ENCODE assay signal across 7 mouse cellular contexts in the genomic region with DNA sequence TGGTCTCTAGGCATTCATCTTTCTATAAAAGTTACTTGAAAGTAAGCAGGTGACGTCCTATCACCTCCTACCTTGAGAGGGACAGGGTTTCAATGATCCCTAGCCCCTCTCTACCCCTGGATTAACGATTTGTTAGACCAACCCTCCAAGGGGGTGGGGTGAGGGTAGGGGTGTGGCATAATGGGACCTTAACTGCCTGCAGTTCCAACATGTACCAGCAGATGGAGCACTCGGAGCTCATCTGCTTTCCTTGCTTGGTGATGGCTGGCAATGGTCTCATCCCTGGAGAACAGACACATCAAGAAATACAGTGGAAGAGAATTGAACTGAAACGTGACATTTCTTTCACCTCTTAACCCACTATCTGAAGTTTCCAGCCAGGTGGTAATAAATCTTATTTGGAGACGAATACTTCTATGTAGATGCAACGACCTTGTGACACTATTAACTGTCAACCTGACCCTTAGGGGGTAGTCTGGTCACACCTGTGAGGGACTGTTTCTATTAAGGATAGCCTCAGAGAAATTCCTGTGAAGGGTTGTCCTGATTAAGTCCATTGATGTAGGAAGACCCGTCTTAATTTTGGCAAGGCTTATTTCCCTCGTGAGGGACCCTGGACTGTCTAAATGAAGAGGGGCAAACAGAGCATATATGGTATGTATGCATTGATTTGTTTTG. TPM values are rescaled to one million over a fixed set of nuclear protein-coding genes. Genes with fewer than 3 reads are reported as not detected.
DNase-seq lines count a peak whose midpoint lies in the region; ATAC-seq lines count a peak whose summit lies in the region.

No protein-coding gene starts in this region.

- H3K9me3 ChIP-seq in intestine, embryonic 14.5 days (ENCODE audit: control insufficient read depth, low read length), result no peaks in the 10 kb centered on the region
- H3K9me3 ChIP-seq in midbrain, embryonic 12.5 days, result no peaks in the 10 kb centered on the region

- no peaks in the 10 kb centered on the region for H3K36me3 ChIP-seq in intestine, embryonic 14.5 days (ENCODE audit: control insufficient read depth, insufficient read depth, low read length)
- no peaks in the 10 kb centered on the region for H3K36me3 ChIP-seq in midbrain, embryonic 12.5 days

- peak; percentile 80 to 87 for DNase-seq in adrenal gland, adult 18-20 months (ENCODE audit: low spot score in 2 of 2)
- peak; percentile 94 for DNase-seq in embryo, embryonic 10.5 days (ENCODE audit: low spot score)
- DNase-seq in gastrocnemius, postnatal 25 days, result peak; percentile 64
- DNase-seq in intestine, embryonic 14.5 days (ENCODE audit: low spot score), result peak; percentile 96
- peak; percentile 76 to 84 for DNase-seq in left cerebral cortex, postnatal 10 days (ENCODE audit: extremely low spot score in 1 of 2, low spot score in 2 of 2)
- DNase-seq in skeletal muscle tissue, adult 2 months (ENCODE audit: low read depth, low spot score), result peak; percentile 68

- H3K4me1 ChIP-seq in intestine, embryonic 14.5 days (replicated peaks; ENCODE audit: control insufficient read depth, insufficient read depth, low read length), result no peaks in the 10 kb centered on the region
- H3K4me1 ChIP-seq in midbrain, embryonic 12.5 days, result 0 out of 2 replicates have a peak, but pooled peaks cover 2% of the 10 kb centered on the region

- intact Hi-C loops in left cerebral cortex, postnatal 10 days (cut with DNase I), result loop anchor here (5.0 to 10.0 kb wide), 2 partner anchors 174 to 277 kb away; a partner anchor contains a TSS

- H3K27ac ChIP-seq in intestine, embryonic 14.5 days (ENCODE audit: low read depth), result no peak overlapping the region
- H3K27ac ChIP-seq in midbrain, embryonic 12.5 days (replicated peaks), result no peak overlapping the region

- no peak overlapping the region for H3K9ac ChIP-seq in intestine, embryonic 14.5 days (ENCODE audit: low read length)
- H3K9ac ChIP-seq in midbrain, embryonic 12.5 days (replicated peaks), result no peak overlapping the region

- 36% methylated on average over 8 of the region's 8 CpGs for WGBS in intestine, embryonic 14.5 days
- WGBS in midbrain, embryonic 12.5 days, result 39% methylated on average over 8 of the region's 8 CpGs

- peak; percentile 81 for ATAC-seq in intestine, embryonic 14.5 days (replicated peaks; ENCODE audit: low FRiP score, low TSS enrichment, low read depth)
- peak; percentile 87 for ATAC-seq in midbrain, embryonic 12.5 days (ENCODE audit: low FRiP score, low read depth)

- H3K27me3 ChIP-seq in intestine, embryonic 14.5 days (replicated peaks; ENCODE audit: control insufficient read depth, insufficient read depth, low read length), result no peaks in the 10 kb centered on the region
- no peaks in the 10 kb centered on the region for H3K27me3 ChIP-seq in midbrain, embryonic 12.5 days

- no peak overlapping the region for H3K4me2 ChIP-seq in intestine, embryonic 14.5 days (ENCODE audit: low read length)
- H3K4me2 ChIP-seq in midbrain, embryonic 12.5 days (replicated peaks), result peak overlapping the region; percentile 21; the same call in 1 of the 2 replicates

- no peak overlapping the region for H3K4me3 ChIP-seq in intestine, embryonic 14.5 days (ENCODE audit: low read depth, low read length)
- no peak overlapping the region for H3K4me3 ChIP-seq in midbrain, embryonic 12.5 days

RNA-seq across cellular contexts. Expression of a gene that starts 27.1 kb away (rescaled TPM):
- total RNA-seq in adrenal gland, adult 18-20 months (2021), result 1,000 to 10,000 TPM in 1 of 2 experiments, 100 to 1,000 TPM in 1; 233 to 1,450 TPM
- not detected for total RNA-seq in gastrocnemius, postnatal 25 days (2021)
- not detected in 2 replicates for polyA plus RNA-seq in intestine, embryonic 14.5 days (2014; fragmentation: Nextera tagmentation; extraction: Ambion mirVana)
- under 1 TPM in 1 of 2 experiments, not detected in 1; 0.28 TPM for total RNA-seq in left cerebral cortex, postnatal 10 days (2021)
- polyA plus RNA-seq in midbrain, embryonic 12.5 days (2016; fragmentation: Nextera tagmentation; extraction: Ambion mirVana), result not detected in 2 replicates

Comparison
In these comparisons a context has a peak if more than half of its experiments do, and no peak if none do; other contexts are left out.
1. RNA of a gene that starts 27.1 kb away (total RNA-seq): 233 to 1,450 TPM in adrenal gland, adult 18-20 months; 0.28 TPM in left cerebral cortex, postnatal 10 days and not detected in gastrocnemius, postnatal 25 days; every median in the first group is over 100 times any median in the second.
2. Peak in every context shown above with its lines, with median percentiles within 50 percentile points of each other: DNase-seq.